Mouse (Mus musculus): ENCODE results near the gene Suclg2. TPM values are rescaled to one million over a fixed set of nuclear protein-coding genes. Genes with fewer than 3 reads are reported as not detected.

Suclg2 gene
- 45.2 and 51.5 TPM in 2 replicates for polyA plus RNA-seq (2016; fragmentation: Nextera tagmentation; extraction: Ambion mirVana)

- peaks cover 17% of the 10 kb centered on the region for H3K4me1 ChIP-seq
- H3K36me3 ChIP-seq = no peaks in the 10 kb centered on the region
- H3K27me3 ChIP-seq (ENCODE audit: low read depth, poor library complexity, severe bottlenecking) = no peaks in the 10 kb centered on the region; the same call in 1 of the 2 replicates
- peak within 1 kb of the TSS; percentile 90 for H3K4me3 ChIP-seq
- H3K9me3 ChIP-seq (replicated peaks) = no peaks in the 10 kb centered on the region
- WGBS = 1% methylated on average over 66 of the region's 74 CpGs
- peak within 1 kb of the TSS; percentile 97 for H3K27ac ChIP-seq (replicated peaks)
- DNase-seq (ENCODE audit: low spot score) = peak; percentile 89
Measured at GRCm38 (mm10) chr6:95718031-95718968, at the start of gene Suclg2. Gene Suclg2 (minus strand): TSS chr6:95718800.

DNA sequence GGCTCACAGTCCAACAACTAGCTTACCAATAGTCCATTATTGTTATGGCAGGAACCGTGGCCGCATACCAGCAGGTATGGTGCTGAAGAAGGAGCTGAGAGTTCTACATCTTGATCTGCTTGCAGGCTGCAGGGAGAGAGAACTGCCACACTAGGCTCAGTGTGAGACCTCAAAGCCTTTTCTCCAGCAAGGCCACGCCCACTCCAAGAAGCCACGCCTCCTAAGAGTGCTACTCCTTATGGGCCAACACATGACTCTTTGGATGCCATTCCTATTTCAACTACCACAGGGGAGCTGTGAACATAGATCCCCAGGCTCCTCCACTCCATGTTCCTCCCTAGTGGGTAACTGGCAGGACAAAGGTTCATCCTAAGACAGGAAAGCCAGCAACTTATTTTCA, 48.0 kb upstream of the Suclg2 start:
- no peak for DNase-seq (ENCODE audit: low spot score)
- 74% methylated on average over 4 of the region's 4 CpGs for WGBS
- H3K4me3 ChIP-seq = no peak overlapping the region

DNA sequence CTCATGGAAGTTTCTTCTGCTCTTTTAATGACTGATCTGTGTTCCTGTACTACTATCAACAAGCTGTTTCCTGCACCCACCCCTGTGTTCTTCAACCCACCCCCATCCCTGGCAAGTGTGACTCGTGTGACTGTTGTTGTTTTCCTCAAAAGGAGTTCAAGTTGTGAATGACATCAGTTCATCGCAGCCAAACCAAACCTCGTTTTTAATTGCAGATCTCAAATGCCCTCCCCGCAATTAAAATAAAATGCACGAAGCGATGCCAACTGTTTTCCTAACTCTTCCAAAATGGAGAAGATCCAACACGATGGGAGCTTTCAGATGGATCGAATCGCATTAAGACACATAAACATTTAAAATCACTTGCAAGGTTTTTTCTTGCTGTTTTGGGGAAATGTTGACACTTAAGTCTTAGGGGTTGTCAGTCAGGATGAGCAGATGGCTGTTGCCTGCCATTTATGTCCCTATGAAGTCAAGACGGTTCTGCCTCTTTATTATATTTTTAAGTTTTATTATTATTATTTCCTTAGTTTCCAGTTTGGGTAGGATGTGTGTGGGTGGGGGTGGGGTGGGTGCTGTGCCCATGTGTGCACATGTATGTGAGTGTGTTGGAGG, 41.1 kb upstream of the Suclg2 start:
- Histone ChIP-seq H3K27me3 (ENCODE audit: low read depth, poor library complexity, severe bottlenecking) (no peaks in the 10 kb centered on the region), H3K27ac (replicated peaks) (no peak overlapping the region), H3K4me3 (no peak overlapping the region), H3K4me1 (no peaks in the 10 kb centered on the region), H3K36me3 (no peaks in the 10 kb centered on the region), H3K9me3 (replicated peaks) (no peaks in the 10 kb centered on the region)
- WGBS = 93% methylated on average over 10 of the region's 10 CpGs
- DNase-seq (ENCODE audit: low spot score) = no peak

More for the DNA sequence above, 48.0 kb upstream of the Suclg2 start:
- H3K9me3 ChIP-seq (replicated peaks) = no peaks in the 10 kb centered on the region
- H3K27ac ChIP-seq (replicated peaks) = no peak overlapping the region
- no peaks in the 10 kb centered on the region for H3K36me3 ChIP-seq
- H3K27me3 ChIP-seq (ENCODE audit: low read depth, poor library complexity, severe bottlenecking) = no peaks in the 10 kb centered on the region
- H3K4me1 ChIP-seq = no peaks in the 10 kb centered on the region

- DNase-seq (ENCODE audit: low spot score) = no peak
- Histone ChIP-seq H3K27me3 (ENCODE audit: low read depth, poor library complexity, severe bottlenecking) (no peaks in the 10 kb centered on the region), H3K9me3 (replicated peaks) (no peaks in the 10 kb centered on the region), H3K4me3 (no peak overlapping the region), H3K27ac (replicated peaks) (no peak overlapping the region), H3K36me3 (no peaks in the 10 kb centered on the region), H3K4me1 (no peaks in the 10 kb centered on the region)
- 88% methylated on average over 4 of the region's 4 CpGs for WGBS
Measured at GRCm38 (mm10) chr6:95742378-95742777, 23.8 kb upstream of the Suclg2 start.

DNA sequence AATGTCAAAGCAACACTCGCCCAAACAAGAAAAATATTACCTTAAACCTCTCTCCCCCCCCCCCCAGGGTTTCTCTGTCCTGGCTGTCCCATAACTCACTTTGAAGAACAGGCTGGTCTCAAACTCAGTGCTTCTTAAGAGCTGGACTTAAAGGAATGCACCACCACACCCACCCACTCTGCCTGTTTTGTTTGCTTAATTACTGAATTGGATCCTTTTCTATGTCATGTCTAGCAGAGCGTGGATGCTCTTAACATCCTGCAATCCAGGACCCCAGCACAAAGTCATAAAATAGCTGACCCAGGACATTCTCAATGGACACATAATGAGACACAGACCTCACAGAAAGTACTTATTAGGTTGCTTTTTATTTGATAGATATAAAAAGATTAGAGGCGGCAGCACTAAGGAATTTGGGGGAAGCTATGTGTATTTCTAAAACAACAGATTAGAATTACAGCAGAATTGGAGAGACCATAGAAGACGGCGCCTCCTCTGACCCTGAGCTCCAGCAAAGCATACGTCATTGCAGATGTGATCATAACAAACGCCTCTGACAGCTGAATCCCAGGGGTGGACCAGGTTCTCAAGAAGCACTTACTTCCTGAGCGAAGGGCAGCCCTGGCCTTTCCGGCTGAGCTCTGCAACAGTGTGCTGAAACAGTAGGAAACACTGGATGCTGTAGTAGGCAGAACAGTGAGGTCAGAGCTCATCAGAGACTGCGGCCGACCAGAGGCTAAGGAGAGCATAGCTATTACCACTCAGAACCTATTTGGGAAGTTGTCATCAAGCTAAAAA, 13.2 kb upstream of the Suclg2 start:
- Histone ChIP-seq H3K27ac (replicated peaks) (no peak overlapping the region), H3K27me3 (ENCODE audit: low read depth, poor library complexity, severe bottlenecking) (no peaks in the 10 kb centered on the region), H3K4me1 (0 out of 2 replicates have a peak, but pooled peaks cover 4% of the 10 kb centered on the region), H3K9me3 (replicated peaks) (no peaks in the 10 kb centered on the region), H3K4me3 (no peak overlapping the region), H3K36me3 (no peaks in the 10 kb centered on the region)
- DNase-seq (ENCODE audit: low spot score) = no peak
- 63% methylated on average over 11 of the region's 11 CpGs for WGBS

GRCm38 (mm10) chr6:95729399-95729798, 10.8 kb upstream of the Suclg2 start:
- DNase-seq (ENCODE audit: low spot score) = no peak
- H3K4me3 ChIP-seq = no peak overlapping the region
- WGBS = 84% methylated on average over 5 of the region's 5 CpGs
- no peaks in the 10 kb centered on the region for H3K36me3 ChIP-seq
- H3K9me3 ChIP-seq (replicated peaks) = no peaks in the 10 kb centered on the region
- no peak overlapping the region for H3K27ac ChIP-seq (replicated peaks)
- peaks cover 8% of the 10 kb centered on the region; the same call in 1 of the 2 replicates for H3K4me1 ChIP-seq
- H3K27me3 ChIP-seq (ENCODE audit: low read depth, poor library complexity, severe bottlenecking) = no peaks in the 10 kb centered on the region

DNA sequence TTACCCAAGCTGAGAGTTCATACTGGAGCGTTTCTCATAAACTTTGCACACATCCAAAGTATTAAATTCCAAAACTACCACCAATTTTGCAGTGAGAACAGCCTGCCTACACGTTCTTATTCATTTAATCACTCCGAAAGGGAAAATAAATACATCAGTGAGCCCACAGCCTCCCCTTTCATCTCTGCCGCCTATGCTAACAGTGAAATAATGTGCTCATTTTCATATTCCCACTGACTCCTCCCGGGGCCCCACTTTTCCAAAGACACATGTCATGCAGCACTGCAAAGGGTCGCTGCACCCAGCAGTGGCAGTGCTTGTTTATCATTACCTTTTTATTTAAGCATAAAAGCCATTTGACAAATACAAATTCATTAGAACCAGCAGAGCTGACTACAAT, 6.7 kb upstream of the Suclg2 start:
- no peak for DNase-seq (ENCODE audit: low spot score)
- no peak overlapping the region for H3K27ac ChIP-seq (replicated peaks)
- 68% methylated on average over 6 of the region's 6 CpGs for WGBS

GRCm38 (mm10) chr6:95723361-95723760, 4.8 kb upstream of the Suclg2 start:
- H3K27me3 ChIP-seq (ENCODE audit: low read depth, poor library complexity, severe bottlenecking) = no peaks in the 10 kb centered on the region
- H3K4me1 ChIP-seq = peaks cover 10% of the 10 kb centered on the region
- H3K36me3 ChIP-seq = no peaks in the 10 kb centered on the region
- no peak for DNase-seq (ENCODE audit: low spot score)
- H3K4me3 ChIP-seq = no peak overlapping the region
- no peak overlapping the region for H3K27ac ChIP-seq (replicated peaks)
- H3K9me3 ChIP-seq (replicated peaks) = no peaks in the 10 kb centered on the region
- WGBS = 84% methylated on average over 6 of the region's 6 CpGs

More for the DNA sequence above, 6.7 kb upstream of the Suclg2 start:
- Histone ChIP-seq H3K36me3 (no peaks in the 10 kb centered on the region), H3K27me3 (ENCODE audit: low read depth, poor library complexity, severe bottlenecking) (no peaks in the 10 kb centered on the region), H3K4me1 (peaks cover 4% of the 10 kb centered on the region; the same call in 1 of the 2 replicates), H3K4me3 (no peak overlapping the region), H3K9me3 (replicated peaks) (no peaks in the 10 kb centered on the region)

GRCm38 (mm10) chr6:95719791-95720190, 1.2 kb upstream of the Suclg2 start:
- Histone ChIP-seq H3K4me3 (no peak overlapping the region), H3K27me3 (ENCODE audit: low read depth, poor library complexity, severe bottlenecking) (no peaks in the 10 kb centered on the region; the same call in 1 of the 2 replicates), H3K9me3 (replicated peaks) (no peaks in the 10 kb centered on the region), H3K27ac (replicated peaks) (no peak overlapping the region), H3K36me3 (no peaks in the 10 kb centered on the region), H3K4me1 (peaks cover 15% of the 10 kb centered on the region)
- 81% methylated on average over 3 of the region's 3 CpGs for WGBS
- no peak for DNase-seq (ENCODE audit: low spot score)

- WGBS = no CpG with 5 or more reads among the region's 1 CpGs
- H3K9me3 ChIP-seq (replicated peaks) = no peaks in the 10 kb centered on the region
- H3K4me3 ChIP-seq = peak overlapping the region; percentile 90
- DNase-seq (ENCODE audit: low spot score) = no peak
- peak overlapping the region; percentile 97 for H3K27ac ChIP-seq (replicated peaks)
- H3K36me3 ChIP-seq = no peaks in the 10 kb centered on the region
- peaks cover 15% of the 10 kb centered on the region for H3K4me1 ChIP-seq
- H3K27me3 ChIP-seq (ENCODE audit: low read depth, poor library complexity, severe bottlenecking) = no peaks in the 10 kb centered on the region; the same call in 1 of the 2 replicates
Measured at GRCm38 (mm10) chr6:95718969-95719333, 351 bp upstream of the Suclg2 start.

DNA sequence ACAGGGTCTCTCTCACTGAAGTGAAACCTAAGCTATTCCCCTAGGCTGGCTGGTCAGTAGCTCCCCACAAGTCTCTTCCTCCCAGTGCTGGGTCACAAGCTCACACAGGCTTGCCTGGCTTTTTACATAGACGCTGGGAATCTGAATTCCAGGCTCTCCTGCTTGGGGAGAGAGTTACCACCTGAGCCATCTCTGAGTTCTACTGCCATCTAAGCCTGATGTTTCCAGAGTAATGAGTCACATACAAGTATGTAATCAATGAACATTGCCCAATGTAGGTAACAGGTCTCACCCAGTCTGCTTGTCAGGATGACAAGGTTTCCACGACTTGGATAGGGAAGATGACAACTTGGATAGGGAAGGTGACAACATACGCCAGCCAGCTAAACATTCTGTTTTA, 1.5 kb downstream of the Suclg2 start:
- Histone ChIP-seq H3K4me1 (peaks cover 26% of the 10 kb centered on the region), H3K27me3 (ENCODE audit: low read depth, poor library complexity, severe bottlenecking) (no peaks in the 10 kb centered on the region; the same call in 1 of the 2 replicates), H3K36me3 (no peaks in the 10 kb centered on the region), H3K9me3 (replicated peaks) (no peaks in the 10 kb centered on the region), H3K27ac (replicated peaks) (no peak overlapping the region), H3K4me3 (no peak overlapping the region)
- 79% methylated on average over 3 of the region's 3 CpGs for WGBS
- DNase-seq (ENCODE audit: low spot score) = no peak

- Histone ChIP-seq H3K9me3 (replicated peaks) (no peaks in the 10 kb centered on the region), H3K36me3 (no peaks in the 10 kb centered on the region), H3K27me3 (ENCODE audit: low read depth, poor library complexity, severe bottlenecking) (no peaks in the 10 kb centered on the region; the same call in 1 of the 2 replicates), H3K4me1 (peaks cover 26% of the 10 kb centered on the region), H3K27ac (replicated peaks) (no peak overlapping the region), H3K4me3 (no peak overlapping the region)
- WGBS = 94% methylated on average over 5 of the region's 5 CpGs
- DNase-seq (ENCODE audit: low spot score) = no peak
Measured at GRCm38 (mm10) chr6:95716476-95716875, 2.1 kb downstream of the Suclg2 start.
